Mouse (Mus musculus) stomach, embryonic 14.5 days (tissue): ENCODE results near the gene Hoxa2. TPM values are rescaled to one million over a fixed set of nuclear protein-coding genes. Genes with fewer than 3 reads are reported as not detected.

Source experiments
- ATAC-seq: fragments of 200-750 bp; cut with Nextera tagmentation; 2 replicates; pipeline ENCODE4 v1.8.0; 2017; ENCODE audit warnings: low read depth, moderate TSS enrichment; ENCODE audit not compliant: insufficient number of reproducible peaks, insufficient read depth, low FRiP score
- H3K27ac ChIP-seq: fragments of 300-500 bp; sonication (generic); 2 replicates; pipeline ENCODE4 v1.5.1; 2014; ENCODE audit warnings: mild to moderate bottlenecking, low read length, moderate library complexity, mixed read lengths
- H3K27me3 ChIP-seq: fragments of 300-500 bp; sonication (generic); 2 replicates; pipeline ENCODE4 v1.6.1; 2014; ENCODE audit warnings: low read length, control low read depth, mixed read lengths; ENCODE audit not compliant: control insufficient read depth, insufficient read depth
- H3K36me3 ChIP-seq: fragments of 300-500 bp; sonication (generic); 2 replicates; pipeline ENCODE4 v1.6.1; 2014; ENCODE audit warnings: mild to moderate bottlenecking, control low read depth, low read length, moderate library complexity, mixed read lengths; ENCODE audit not compliant: control insufficient read depth, insufficient read depth
- H3K4me1 ChIP-seq: fragments of 300-500 bp; sonication (generic); 2 replicates; pipeline ENCODE4 v1.6.1; 2014; ENCODE audit warnings: low read length, control low read depth, mixed read lengths; ENCODE audit not compliant: control insufficient read depth, insufficient read depth
- H3K4me2 ChIP-seq: fragments of 300-500 bp; sonication (generic); replicated peaks from 2 replicates; pipeline ENCODE4 v1.6.1; 2014; ENCODE audit warnings: low read depth, low read length, control low read depth
- H3K4me3 ChIP-seq: fragments of 300-500 bp; sonication (generic); 2 replicates; pipeline ENCODE4 v1.5.1; 2014; ENCODE audit warnings: low read depth, low read length, control low read depth
- H3K9ac ChIP-seq: fragments of 300-500 bp; sonication (generic); replicated peaks from 2 replicates; pipeline ENCODE4 v1.6.1; 2014; ENCODE audit warnings: low read depth, mild to moderate bottlenecking, control low read depth, low read length, moderate library complexity, mixed read lengths
- H3K9me3 ChIP-seq: fragments of 300-500 bp; sonication (generic); 2 replicates; pipeline ENCODE4 v1.6.1; 2016; ENCODE audit warnings: low read depth, low read length, control low read depth; ENCODE audit not compliant: control insufficient read depth
- WGBS: fragments of 180-500 bp; shearing (Covaris S2); extraction: QIAGEN DNeasy Blood & Tissue Kit; methylation state at CpG from one replicate; pipeline ENCODE4 v1.1.7; 2014; 5-methylcytosine and 5-hydroxymethylcytosine counted together
- polyA plus RNA-seq: library from polyadenylated mRNA; unstranded; fragments of >200 nt; fragmentation: Nextera tagmentation; extraction: Ambion mirVana; gene quantifications from 2 replicates; pipeline ENCODE4 v1.2.1, GENCODE M21; 2014

The Hoxa2 gene
- polyA plus RNA-seq, 1 experiment from 2014 or later = 17.4 TPM

DNA sequence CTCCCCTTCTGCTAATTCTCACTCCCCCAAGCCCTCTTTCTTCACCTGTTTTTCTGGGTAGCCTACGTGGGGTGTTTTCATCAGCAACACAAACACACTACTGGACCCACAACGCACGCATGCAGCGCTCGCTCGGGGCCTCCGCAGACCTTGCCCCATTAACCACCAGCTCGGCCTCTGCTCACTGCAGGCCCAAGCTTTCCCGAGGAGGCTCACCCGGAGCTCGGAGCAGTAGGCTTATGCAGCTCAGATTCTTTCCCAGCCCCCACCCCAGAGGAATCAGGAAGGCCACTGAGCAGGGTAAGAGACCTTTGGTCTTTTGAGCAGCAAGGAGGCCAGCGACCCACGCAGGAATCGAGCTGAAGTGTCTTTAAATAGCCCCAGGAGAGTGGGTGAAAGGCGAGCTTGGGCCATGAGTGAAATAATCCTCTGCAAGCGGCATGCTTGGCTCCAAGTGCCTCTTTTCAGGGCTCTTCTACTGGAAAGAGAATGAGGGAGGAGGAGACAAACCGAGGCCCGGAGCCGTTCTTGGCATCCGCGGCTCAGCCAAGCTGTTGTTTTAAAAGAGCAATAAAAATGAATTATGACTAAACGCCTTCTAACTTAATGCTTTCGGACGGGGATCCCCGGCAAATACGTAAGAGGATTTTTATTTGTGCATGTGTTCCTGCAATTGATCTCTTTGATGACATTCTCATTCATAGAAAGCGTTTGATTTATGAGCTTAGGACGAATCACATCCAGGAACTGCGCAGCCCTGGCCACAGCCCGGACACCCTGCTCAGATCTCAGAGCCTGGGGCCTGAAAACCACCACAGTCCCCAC lies 3.9 kb downstream of the Hoxa2 start:
- H3K36me3 ChIP-seq = no peaks in the 10 kb centered on the region
- 2% methylated on average over 30 of the region's 30 CpGs for WGBS
- H3K4me1 ChIP-seq = peaks cover 12% of the 10 kb centered on the region
- H3K9ac ChIP-seq = peak overlapping the region; percentile 77
- no peaks in the 10 kb centered on the region for H3K9me3 ChIP-seq
- peak overlapping the region; percentile 61 for H3K4me2 ChIP-seq
- peak overlapping the region; percentile 93 for H3K27ac ChIP-seq
- peak overlapping the region; percentile 78 for H3K4me3 ChIP-seq
- H3K27me3 ChIP-seq = 0 out of 2 replicates have a peak, but pooled peaks cover 3% of the 10 kb centered on the region
- ATAC-seq = no peak

DNA sequence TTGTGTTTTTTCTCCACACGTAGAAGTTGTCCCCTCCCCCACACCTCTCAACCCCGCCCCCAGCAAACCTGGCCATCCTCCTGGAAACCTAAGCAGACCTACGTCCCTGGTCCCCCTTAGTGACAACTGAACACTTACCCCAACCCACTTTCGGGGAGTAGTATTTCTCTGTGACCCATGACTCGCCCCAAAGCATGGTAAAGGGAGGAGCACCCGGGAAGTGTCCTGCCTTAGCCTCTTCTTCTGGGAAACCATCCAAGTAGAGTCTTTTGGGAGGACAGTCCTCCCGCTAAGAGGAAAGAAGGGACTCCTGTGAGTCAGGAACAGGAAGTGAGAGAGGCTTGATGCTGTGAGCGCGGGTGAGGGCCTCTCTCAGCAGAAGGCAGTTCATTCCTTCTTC lies 4.7 kb downstream of the Hoxa2 start:
- no peaks in the 10 kb centered on the region for H3K9me3 ChIP-seq
- H3K4me3 ChIP-seq = peak overlapping the region; percentile 78
- 0 out of 2 replicates have a peak, but pooled peaks cover 3% of the 10 kb centered on the region for H3K27me3 ChIP-seq
- H3K27ac ChIP-seq = peak overlapping the region; percentile 93
- no peak for ATAC-seq
- H3K4me2 ChIP-seq = peak overlapping the region; percentile 61
- 5% methylated on average over 9 of the region's 9 CpGs for WGBS
- H3K4me1 ChIP-seq = peaks cover 12% of the 10 kb centered on the region
- no peaks in the 10 kb centered on the region for H3K36me3 ChIP-seq
- H3K9ac ChIP-seq = peak overlapping the region; percentile 77; the same call in 1 of the 2 replicates

DNA sequence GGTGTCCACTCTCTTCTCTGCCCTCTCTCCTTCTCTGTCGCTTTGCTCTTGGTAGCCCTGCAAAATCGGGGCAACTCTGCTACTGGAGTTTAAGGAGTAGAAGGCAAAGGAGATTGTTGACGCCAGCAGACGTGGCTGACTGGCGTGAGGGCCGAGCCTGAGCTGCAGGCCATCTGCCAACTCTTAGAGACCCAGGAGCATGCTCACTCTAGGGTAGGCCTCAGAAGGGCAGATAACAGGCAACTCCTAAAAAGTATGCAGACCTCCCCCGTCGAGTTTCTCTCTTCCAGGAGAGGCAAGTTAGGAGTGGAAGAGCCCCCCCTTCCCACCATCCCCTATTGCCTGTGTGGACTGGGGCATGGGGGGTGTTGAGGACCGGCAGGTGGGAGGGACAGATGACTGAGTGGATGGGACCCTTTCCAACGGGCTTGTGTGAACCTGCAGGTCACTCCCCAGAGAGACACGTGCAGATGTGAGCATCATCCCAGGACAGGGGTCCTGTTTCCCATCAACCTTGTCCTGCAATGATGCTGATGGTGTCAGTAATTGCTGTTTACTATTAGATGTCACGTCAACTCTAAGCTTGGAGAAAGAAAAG lies 5.4 kb downstream of the Hoxa2 start:
- Histone ChIP-seq H3K9me3 (no peaks in the 10 kb centered on the region), H3K4me1 (peaks cover 12% of the 10 kb centered on the region), H3K4me3 (peak overlapping the region; percentile 78), H3K9ac (peak overlapping the region; percentile 77), H3K4me2 (peak overlapping the region; percentile 61), H3K36me3 (no peaks in the 10 kb centered on the region), H3K27ac (peak overlapping the region; percentile 93), H3K27me3 (0 out of 2 replicates have a peak, but pooled peaks cover 3% of the 10 kb centered on the region)
- ATAC-seq = no peak; the same call in 1 of the 2 replicates
- WGBS = 5% methylated on average over 12 of the region's 12 CpGs

DNA sequence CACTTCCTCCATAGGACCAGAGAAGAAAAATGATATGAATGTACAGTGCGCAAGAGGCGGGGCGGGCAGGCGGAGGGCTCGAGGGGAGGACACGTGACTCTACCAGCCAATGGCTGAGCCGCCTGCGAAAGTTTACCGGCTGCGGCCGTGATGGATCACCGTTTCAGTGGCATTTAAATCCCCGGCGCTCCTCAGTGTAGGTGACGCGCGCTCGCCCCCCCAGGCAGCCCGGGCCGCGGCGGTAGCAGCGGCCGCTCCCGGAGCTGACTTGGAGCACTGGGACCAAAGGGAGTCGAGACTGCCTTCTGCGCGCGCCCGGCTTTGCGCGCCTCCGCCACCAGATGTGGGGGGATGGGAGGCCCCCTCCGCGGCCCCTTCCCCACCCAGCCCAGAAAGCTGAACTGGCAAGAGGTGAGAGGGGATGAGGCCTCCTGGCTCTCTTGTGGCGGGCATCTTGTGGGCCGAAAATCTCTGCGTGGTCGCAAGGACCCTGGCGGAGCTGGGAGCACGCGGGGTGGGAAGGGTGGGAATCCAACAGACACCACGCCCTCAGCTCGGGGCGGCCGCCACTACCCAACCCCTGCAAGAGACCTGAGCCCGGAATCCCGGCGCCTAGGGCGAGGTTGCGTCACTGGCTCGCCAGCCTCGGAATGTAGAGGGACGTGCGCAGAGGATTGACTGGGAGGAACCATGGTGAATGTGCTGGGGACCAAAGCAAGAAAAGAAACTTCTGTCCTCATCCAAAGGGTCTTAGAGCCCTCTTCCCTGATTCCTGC lies 6.2 kb downstream of the Hoxa2 start, which contains the start of gene Hoxa1:
TSS of gene Hoxa1 (minus strand) at position 42 of the 776 bp plus-strand sequence.
- under 1% methylated on average over 55 of the region's 55 CpGs for WGBS
- peaks cover 12% of the 10 kb centered on the region for H3K4me1 ChIP-seq
- H3K27me3 ChIP-seq = 0 out of 2 replicates have a peak, but pooled peaks cover 3% of the 10 kb centered on the region

DNA sequence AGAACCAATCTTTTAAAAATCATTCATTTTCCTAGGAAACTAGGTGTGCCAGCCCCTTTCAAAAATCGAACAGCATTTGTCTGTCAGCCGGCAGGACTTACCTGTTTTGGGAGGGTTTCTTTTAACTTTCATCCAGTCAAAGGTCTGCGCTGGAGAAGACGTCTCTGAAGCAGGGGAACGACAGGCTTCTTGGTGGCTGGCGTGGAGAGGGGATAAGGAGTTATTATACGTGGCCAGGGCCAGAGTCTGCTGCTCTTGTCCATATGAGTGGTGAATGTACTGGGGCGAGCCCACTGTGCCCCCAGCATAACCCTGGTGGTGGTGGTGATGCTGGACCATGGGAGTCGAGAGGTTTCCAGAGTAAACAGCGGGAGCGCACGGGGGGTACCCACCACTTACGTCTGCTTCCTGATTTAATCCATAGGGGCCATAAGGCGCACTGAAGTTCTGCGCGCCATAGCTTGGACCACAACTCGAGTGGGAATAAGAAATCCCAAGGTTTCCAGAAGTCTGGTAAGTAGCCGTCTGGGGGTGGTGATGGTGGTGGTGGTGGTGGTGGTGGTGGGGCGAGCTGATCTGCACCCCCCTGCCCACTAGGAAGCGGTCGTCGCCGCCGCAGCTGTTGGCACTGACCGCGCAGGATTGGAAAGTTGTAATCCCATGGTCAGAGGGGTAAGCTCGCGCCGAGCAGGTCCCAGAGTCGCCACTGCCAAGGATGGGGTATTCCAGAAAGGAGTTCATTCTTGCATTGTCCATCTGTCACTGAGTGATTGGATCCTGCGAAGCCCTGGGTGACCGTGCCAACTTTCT lies 7.0 kb downstream of the Hoxa2 start:
- Histone ChIP-seq H3K36me3 (no peaks in the 10 kb centered on the region), H3K9ac (no peak overlapping the region; the same call in 1 of the 2 replicates), H3K9me3 (no peaks in the 10 kb centered on the region), H3K4me2 (peak overlapping the region; percentile 61), H3K4me1 (peaks cover 12% of the 10 kb centered on the region), H3K4me3 (peak overlapping the region; percentile 78), H3K27ac (no peak overlapping the region), H3K27me3 (0 out of 2 replicates have a peak, but pooled peaks cover 3% of the 10 kb centered on the region)
- ATAC-seq = no peak
- 2% methylated on average over 32 of the region's 32 CpGs for WGBS

More for the DNA sequence above, 6.2 kb downstream of the Hoxa2 start, which contains the start of gene Hoxa1:
- peak; percentile 86 for ATAC-seq
- Histone ChIP-seq H3K4me2 (peak within 1 kb of the TSS; percentile 61), H3K9me3 (no peaks in the 10 kb centered on the region), H3K27ac (peak within 1 kb of the TSS; percentile 93), H3K9ac (peak within 1 kb of the TSS; percentile 77), H3K36me3 (no peaks in the 10 kb centered on the region), H3K4me3 (peak within 1 kb of the TSS; percentile 78)

DNA sequence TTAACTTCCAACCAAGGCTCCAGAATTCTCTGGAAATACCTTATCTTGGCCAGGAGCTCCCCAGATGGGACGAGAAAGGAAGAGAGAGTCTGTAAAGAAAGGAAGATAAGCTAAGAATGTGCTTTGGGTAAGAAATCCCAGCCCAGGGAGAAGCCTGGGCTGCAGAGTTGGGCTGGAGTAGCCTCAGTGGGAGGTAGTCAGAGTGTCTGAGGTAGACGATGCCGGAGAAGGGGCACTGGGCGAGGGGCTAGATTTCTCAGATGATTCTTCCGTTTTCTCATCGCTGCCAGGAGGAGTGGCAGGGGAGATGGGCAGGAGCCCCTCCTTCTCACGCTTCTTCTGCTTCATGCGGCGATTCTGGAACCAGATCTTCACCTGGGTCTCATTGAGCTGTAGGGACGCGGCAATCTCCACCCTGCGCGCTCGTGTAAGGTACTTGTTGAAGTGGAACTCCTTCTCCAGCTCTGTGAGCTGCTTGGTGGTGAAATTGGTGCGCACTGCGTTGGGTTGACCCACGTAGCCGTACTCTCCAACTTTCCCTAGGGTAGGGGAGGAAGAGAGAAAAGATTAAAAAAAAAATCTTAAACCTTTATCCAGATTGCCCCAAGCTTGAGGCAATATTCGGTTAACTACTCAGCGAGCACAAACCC lies 8.0 kb downstream of the Hoxa2 start:
- H3K9me3 ChIP-seq = no peaks in the 10 kb centered on the region
- ATAC-seq = no peak
- H3K9ac ChIP-seq = no peak overlapping the region
- peak overlapping the region; percentile 61 for H3K4me2 ChIP-seq
- 0 out of 2 replicates have a peak, but pooled peaks cover 3% of the 10 kb centered on the region for H3K27me3 ChIP-seq
- H3K4me3 ChIP-seq = peak overlapping the region; percentile 78; the same call in 1 of the 2 replicates
- WGBS = 21% methylated on average over 20 of the region's 20 CpGs
- peaks cover 7% of the 10 kb centered on the region for H3K4me1 ChIP-seq
- no peak overlapping the region for H3K27ac ChIP-seq
- no peaks in the 10 kb centered on the region for H3K36me3 ChIP-seq

DNA sequence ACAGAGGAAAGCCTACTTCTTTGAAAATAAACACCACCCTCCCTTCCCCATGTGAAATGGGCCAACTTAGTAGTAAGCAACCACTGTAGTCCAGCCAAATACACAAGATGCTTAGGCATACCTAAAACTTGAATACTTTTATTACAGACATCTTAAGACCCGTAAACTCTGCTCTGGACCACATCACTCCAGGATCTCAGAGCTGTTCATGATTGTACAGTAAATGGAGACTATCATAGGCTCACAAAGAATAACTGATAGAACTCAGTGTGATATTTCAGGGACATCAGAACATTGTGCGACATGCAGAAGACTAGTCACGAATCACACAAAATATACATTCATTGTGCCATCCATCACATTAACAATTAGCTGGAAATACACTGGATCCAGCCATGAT lies 9.2 kb downstream of the Hoxa2 start:
- no peak overlapping the region for H3K9ac ChIP-seq
- 72% methylated on average over 3 of the region's 3 CpGs for WGBS
- no peak overlapping the region for H3K4me2 ChIP-seq
- no peak overlapping the region for H3K27ac ChIP-seq
- no peak for ATAC-seq
- H3K4me1 ChIP-seq = peaks cover 9% of the 10 kb centered on the region
- 0 out of 2 replicates have a peak, but pooled peaks cover 3% of the 10 kb centered on the region for H3K27me3 ChIP-seq
- H3K4me3 ChIP-seq = no peak overlapping the region
- H3K36me3 ChIP-seq = no peaks in the 10 kb centered on the region
- H3K9me3 ChIP-seq = no peaks in the 10 kb centered on the region
